Mouse (Mus musculus) layer of hippocampus, postnatal 36 days (tissue): ENCODE data around the gene Cd70. TPM values are rescaled to one million over a fixed set of nuclear protein-coding genes. Genes with fewer than 3 reads are reported as not detected.

ENCODE experiments used
- DNase-seq, 2 experiments: peaks; one replicate each; pipeline ENCODE4 v3.0.0; 2022
- total RNA-seq, 2 experiments: library from RNA; stranded (reverse); gene quantifications; 2 replicates each; pipeline ENCODE4 v1.2.3; 2021

Gene Cd70
- total RNA-seq, 2 experiments from 2014 or later, result 0.57 TPM; not detected in 1

DNA sequence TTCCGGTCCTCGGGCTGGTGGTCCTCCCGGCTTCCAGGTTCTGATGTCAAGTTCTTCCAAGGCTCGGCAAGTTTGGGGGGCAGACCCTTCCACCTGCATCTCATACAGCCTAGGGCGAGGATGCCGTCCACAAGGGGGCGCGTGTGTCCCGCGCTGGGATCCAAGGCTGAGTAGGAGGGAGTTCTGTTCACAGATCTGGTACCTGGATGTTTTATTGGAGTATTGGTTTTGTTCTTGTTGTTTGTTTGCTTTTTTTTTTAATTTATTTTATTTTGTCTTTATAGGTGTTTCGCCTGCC, 53.0 kb downstream of the Cd70 start:
- DNase-seq, result peak; percentile 83 to 85

Other genes starting within 250 kb of the Cd70 start
- 10 to 100 TPM; 82.4 to 90.3 TPM for gene Mllt1, start 214.4 kb downstream of the Cd70 start, total RNA-seq
- not detected for gene Acer1, start 167.7 kb downstream of the Cd70 start, total RNA-seq
- 10 to 100 TPM; 67.4 to 70.4 TPM for gene Clpp, start 159.5 kb downstream of the Cd70 start, total RNA-seq
- gene Alkbh7, start 152.4 kb downstream of the Cd70 start, total RNA-seq, result 10 to 100 TPM; 20.1 to 26.4 TPM
- not detected for gene Pspn, start 149.8 kb downstream of the Cd70 start, total RNA-seq
- 10 to 100 TPM; 54.5 to 59.1 TPM for gene Gtf2f1, start 138.5 kb downstream of the Cd70 start, total RNA-seq
- gene Gm17949, start 138.3 kb downstream of the Cd70 start, total RNA-seq, result under 1 TPM in 1 of 2 experiments, not detected in 1; 0.30 TPM
- gene Khsrp, start 118.3 kb downstream of the Cd70 start, total RNA-seq, result 100 to 1,000 TPM; 111 to 121 TPM
- gene Slc25a41, start 108.1 kb downstream of the Cd70 start, total RNA-seq, result not detected
- gene Crb3, start 90.7 kb downstream of the Cd70 start, total RNA-seq, result under 1 TPM; 0.47 to 0.63 TPM
- gene Slc25a23, start 89.9 kb downstream of the Cd70 start, total RNA-seq, result 100 to 1,000 TPM; 363 to 374 TPM
- 1 to 10 TPM in 1 of 2 experiments, under 1 TPM in 1; 0.92 to 1.0 TPM for gene Dennd1c, start 71.3 kb downstream of the Cd70 start, total RNA-seq
- 100 to 1,000 TPM; 553 to 593 TPM for gene Tubb4a, start 62.0 kb downstream of the Cd70 start, total RNA-seq
- 1 to 10 TPM in 1 of 2 experiments, under 1 TPM in 1; 0.88 to 1.1 TPM for gene Tnfsf9, start 44.5 kb downstream of the Cd70 start, total RNA-seq
- gene Tnfsf14, start 44.4 kb upstream of the Cd70 start, total RNA-seq, result not detected
- gene C3, start 78.4 kb upstream of the Cd70 start, total RNA-seq, result 1 to 10 TPM; 1.1 to 2.4 TPM
- gene Gpr108, start 98.7 kb upstream of the Cd70 start, total RNA-seq, result 10 to 100 TPM; 23.6 to 25.4 TPM
- gene Trip10, start 99.7 kb upstream of the Cd70 start, total RNA-seq, result 1 to 10 TPM; 7.9 to 8.2 TPM
- 1 to 10 TPM; 3.0 to 3.7 TPM for gene Vav1, start 129.3 kb upstream of the Cd70 start, total RNA-seq
- 1 to 10 TPM; 5.2 to 5.6 TPM for gene Adgre1, start 208.9 kb upstream of the Cd70 start, total RNA-seq